Mouse (Mus musculus): ENCODE data around the gene Mrps15. TPM values are rescaled to one million over a fixed set of nuclear protein-coding genes. Genes with fewer than 3 reads are reported as not detected.

The Mrps15 gene
- 46.9 TPM for total RNA-seq (2023)

DNA sequence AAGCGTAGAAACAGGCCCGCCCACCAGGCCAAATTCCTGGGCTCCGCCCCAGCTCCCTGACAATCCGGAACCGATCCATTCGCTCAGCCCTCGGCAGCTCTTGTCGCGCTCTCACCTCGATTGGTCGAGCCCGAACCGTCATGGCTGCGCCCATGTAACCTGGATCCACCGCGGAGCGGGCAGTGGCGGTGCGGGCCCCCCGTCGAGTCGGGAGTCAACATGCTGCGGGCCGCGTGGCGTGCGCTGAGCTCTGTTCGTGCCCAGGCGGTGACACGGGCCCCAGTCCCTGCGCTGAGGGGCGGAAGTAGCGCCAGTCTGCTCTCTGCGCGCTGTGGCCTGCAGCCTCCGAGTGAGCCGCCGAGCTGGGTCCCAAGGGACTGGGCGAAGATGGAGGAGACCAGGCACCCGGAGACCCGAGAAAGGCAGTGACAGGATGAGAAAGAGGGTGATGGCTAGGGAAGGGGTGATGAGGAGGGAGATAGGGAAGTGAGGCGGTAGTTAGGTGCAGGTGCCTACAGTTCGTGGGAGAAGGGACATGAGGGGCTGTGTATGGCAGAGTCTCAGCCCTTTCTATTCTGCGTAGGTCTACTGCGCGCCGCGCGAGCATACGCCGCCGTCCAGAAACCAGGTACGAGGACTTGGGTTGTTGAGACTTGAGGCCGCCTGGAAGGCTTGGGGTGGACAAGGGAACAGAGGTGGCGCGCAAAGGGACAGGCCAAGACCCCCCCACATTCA, at the start of gene Mrps15:
TSS of gene Mrps15 (plus strand) at position 75 of the 735 bp plus-strand sequence.

GRCm38 (mm10) chr4:126024303-126024900, 22.3 kb upstream of the Mrps15 start, which contains the start of gene Csf3r:
Csf3r (plus strand) TSS chr4:126024550.

DNA sequence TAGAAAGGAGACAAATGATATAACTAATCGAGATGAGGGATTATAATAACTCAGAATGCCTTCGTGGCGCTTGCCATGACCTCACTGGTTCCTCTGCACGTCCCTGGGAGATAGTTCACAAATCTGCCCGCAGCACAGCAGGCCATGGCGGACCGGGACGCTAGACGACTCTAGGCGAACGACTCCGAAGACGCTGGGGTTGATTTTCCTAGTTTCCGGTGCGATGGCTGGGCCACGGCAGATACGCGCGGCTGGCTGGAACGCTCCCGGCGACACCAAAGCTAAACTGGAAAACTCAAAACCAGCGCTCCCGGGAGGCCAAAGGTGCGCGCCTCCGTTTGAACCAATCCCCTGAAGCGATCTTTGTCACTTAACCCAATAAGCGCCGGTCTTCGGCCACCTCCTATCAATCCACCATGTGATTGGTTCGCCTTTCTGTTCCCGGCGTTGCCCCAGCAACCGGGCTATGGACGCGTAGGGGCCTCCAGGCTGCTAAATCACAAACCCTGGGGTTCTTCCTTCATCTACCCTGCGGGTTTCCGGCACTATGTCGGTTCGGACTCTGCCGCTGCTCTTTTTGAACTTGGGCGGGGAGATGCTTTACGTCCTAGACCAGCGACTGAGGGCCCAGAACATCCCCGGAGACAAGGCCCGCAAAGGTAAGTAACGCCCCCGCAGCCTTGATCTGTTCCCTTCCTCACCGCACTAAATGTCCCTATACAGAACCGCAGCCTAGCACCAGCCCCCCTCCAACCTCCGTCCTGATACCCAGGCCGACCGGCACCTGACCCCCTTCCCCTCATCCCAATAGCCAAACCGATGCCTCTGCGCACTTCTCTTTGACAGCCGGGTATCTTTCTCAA, 11.6 kb downstream of the Mrps15 start, which contains the start of gene Oscp1:
TSS of gene Oscp1 (plus strand) at position 432 of the 863 bp plus-strand sequence.

GRCm38 (mm10) chr4:126096464-126097111, 49.9 kb downstream of the Mrps15 start, which contains the start of gene Lsm10:
Lsm10 (plus strand) TSS chr4:126096623.

GRCm38 (mm10) chr4:126103590-126104068, 56.9 kb downstream of the Mrps15 start, which contains the start of gene Stk40:
Stk40 (plus strand) TSS chr4:126103957.

Other genes starting within 250 kb of the Mrps15 start
- gene Csf3r, start 22.4 kb upstream of the Mrps15 start, total RNA-seq (2023), result 4.6 TPM
- gene Oscp1, start 11.6 kb downstream of the Mrps15 start, total RNA-seq (2023), result 1.2 TPM
- gene Lsm10, start 49.7 kb downstream of the Mrps15 start, total RNA-seq (2023), result 11.0 TPM
- 25.2 TPM for gene Stk40, start 57.0 kb downstream of the Mrps15 start, total RNA-seq (2023)
- gene Eva1b, start 100.8 kb downstream of the Mrps15 start, total RNA-seq (2023), result 15.0 TPM
- gene Sh3d21, start 116.6 kb downstream of the Mrps15 start, total RNA-seq (2023), result 1.0 TPM
- 645 TPM for gene Thrap3, start 155.8 kb downstream of the Mrps15 start, total RNA-seq (2023)
- 52.5 TPM for gene Map7d1, start 209.4 kb downstream of the Mrps15 start, total RNA-seq (2023)
- 36.3 TPM for gene Trappc3, start 215.4 kb downstream of the Mrps15 start, total RNA-seq (2023)
- gene Col8a2, start 239.9 kb downstream of the Mrps15 start, total RNA-seq (2023), result not detected